Mouse (Mus musculus): ENCODE measurements around the gene Rapgef4. TPM values are rescaled to one million over a fixed set of nuclear protein-coding genes. Genes with fewer than 3 reads are reported as not detected.
"Not testable (repeated sequence)": the region's sequence is repeated elsewhere in the genome, so short reads cannot be mapped to it uniquely, and the experiment has no call there.

Rapgef4 gene
- total and polyA plus RNA-seq, 2 experiments from 2014 or later = 48.5 to 78.6 TPM

- H3K4me3 ChIP-seq (ENCODE audit: low read depth, low read length) = no peak overlapping the region
- no peak overlapping the region for H3K4me2 ChIP-seq (ENCODE audit: low read depth, low read length, poor library complexity, severe bottlenecking)
- no peak for TF ChIP-seq CTCF (IDR thresholded peaks at IDR 0.05)
- no peaks in the 10 kb centered on the region for H3K27me3 ChIP-seq (ENCODE audit: insufficient read depth, low read length)
- DNase-seq (ENCODE audit: low spot score) (no peak), ATAC-seq (ENCODE audit: low FRiP score) (no peak)
- H3K36me3 ChIP-seq (ENCODE audit: insufficient read depth, low read length) = no peaks in the 10 kb centered on the region
- H3K9me3 ChIP-seq (ENCODE audit: low read length) = no peaks in the 10 kb centered on the region
- no peak overlapping the region for H3K9ac ChIP-seq (replicated peaks; ENCODE audit: low read length, poor library complexity, severe bottlenecking)
- 71% methylated on average over 6 of the region's 6 CpGs for WGBS
- no peak overlapping the region for H3K27ac ChIP-seq (ENCODE audit: low read depth, low read length)
- no peaks in the 10 kb centered on the region for H3K4me1 ChIP-seq (ENCODE audit: insufficient read depth, low read length)
Observed at GRCm38 (mm10) chr2:72054736-72055135, 73.7 kb downstream of the Rapgef4 start.

- Histone ChIP-seq H3K4me2 (ENCODE audit: low read depth, low read length, poor library complexity, severe bottlenecking) (no peak overlapping the region), H3K9ac (replicated peaks; ENCODE audit: low read length, poor library complexity, severe bottlenecking) (no peak overlapping the region), H3K4me1 (ENCODE audit: insufficient read depth, low read length) (no peaks in the 10 kb centered on the region), H3K36me3 (ENCODE audit: insufficient read depth, low read length) (no peaks in the 10 kb centered on the region), H3K4me3 (ENCODE audit: low read depth, low read length) (no peak overlapping the region), H3K27ac (ENCODE audit: low read depth, low read length) (peak overlapping the region; percentile 32; the same call in 1 of the 2 replicates), H3K9me3 (ENCODE audit: low read length) (no peaks in the 10 kb centered on the region), H3K27me3 (ENCODE audit: insufficient read depth, low read length) (no peaks in the 10 kb centered on the region)
- TF ChIP-seq CTCF (IDR thresholded peaks at IDR 0.05) = no peak
- 70% methylated on average over 5 of the region's 5 CpGs for WGBS
- DNase-seq (ENCODE audit: low spot score) (no peak), ATAC-seq (ENCODE audit: low FRiP score) (no peak)
Observed at GRCm38 (mm10) chr2:72055476-72055875, 74.4 kb downstream of the Rapgef4 start.

DNA sequence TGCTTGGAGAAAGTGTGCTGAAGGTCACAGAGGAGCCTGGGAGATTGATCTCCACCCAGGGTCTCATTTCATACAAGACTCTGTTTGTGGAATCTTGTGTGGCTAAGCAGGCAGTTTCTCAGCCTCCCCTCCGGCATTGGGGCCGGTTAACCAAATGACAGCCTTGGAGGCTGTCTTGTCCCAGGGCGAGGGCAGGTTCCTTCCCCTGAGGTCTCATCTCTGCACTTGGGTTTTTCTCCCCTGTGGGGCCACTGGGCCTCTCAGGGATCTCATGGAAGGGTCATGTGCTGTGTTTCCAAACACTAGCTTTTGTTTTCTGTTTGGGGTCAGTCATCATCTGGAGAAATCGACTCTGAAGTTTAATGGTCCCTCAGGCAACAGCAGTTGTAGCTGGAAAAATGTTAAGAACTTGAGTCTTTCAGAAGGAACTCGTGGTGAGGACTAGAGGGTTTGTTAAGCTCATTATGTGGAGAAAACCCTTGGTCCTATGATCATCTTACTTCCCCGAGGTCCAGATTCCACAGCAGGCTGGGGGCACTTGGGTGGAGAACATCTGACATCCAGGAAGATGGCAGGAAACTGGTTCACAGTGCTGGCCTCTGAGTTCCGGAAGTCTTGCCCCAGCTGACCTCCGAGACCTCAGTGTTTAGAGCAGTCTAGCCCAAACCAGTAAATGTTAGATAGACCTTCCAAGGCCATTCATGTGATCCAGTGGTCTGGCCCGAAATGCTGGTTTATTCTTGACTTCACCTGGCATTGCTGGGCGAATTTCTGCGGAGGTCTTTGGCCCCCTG, 75.2 kb downstream of the Rapgef4 start:
- no peaks in the 10 kb centered on the region for H3K27me3 ChIP-seq (ENCODE audit: insufficient read depth, low read length)
- no peak for TF ChIP-seq CTCF (IDR thresholded peaks at IDR 0.05)
- no peak overlapping the region for H3K27ac ChIP-seq (ENCODE audit: low read depth, low read length)
- H3K9me3 ChIP-seq (ENCODE audit: low read length) = no peaks in the 10 kb centered on the region
- no peak overlapping the region for H3K9ac ChIP-seq (replicated peaks; ENCODE audit: low read length, poor library complexity, severe bottlenecking)
- DNase-seq (ENCODE audit: low spot score) (no peak), ATAC-seq (ENCODE audit: low FRiP score) (no peak)
- H3K36me3 ChIP-seq (ENCODE audit: insufficient read depth, low read length) = no peaks in the 10 kb centered on the region
- H3K4me2 ChIP-seq (ENCODE audit: low read depth, low read length, poor library complexity, severe bottlenecking) = no peak overlapping the region
- 60% methylated on average over 11 of the region's 11 CpGs for WGBS
- H3K4me1 ChIP-seq (ENCODE audit: insufficient read depth, low read length) = no peaks in the 10 kb centered on the region
- no peak overlapping the region for H3K4me3 ChIP-seq (ENCODE audit: low read depth, low read length)

DNA sequence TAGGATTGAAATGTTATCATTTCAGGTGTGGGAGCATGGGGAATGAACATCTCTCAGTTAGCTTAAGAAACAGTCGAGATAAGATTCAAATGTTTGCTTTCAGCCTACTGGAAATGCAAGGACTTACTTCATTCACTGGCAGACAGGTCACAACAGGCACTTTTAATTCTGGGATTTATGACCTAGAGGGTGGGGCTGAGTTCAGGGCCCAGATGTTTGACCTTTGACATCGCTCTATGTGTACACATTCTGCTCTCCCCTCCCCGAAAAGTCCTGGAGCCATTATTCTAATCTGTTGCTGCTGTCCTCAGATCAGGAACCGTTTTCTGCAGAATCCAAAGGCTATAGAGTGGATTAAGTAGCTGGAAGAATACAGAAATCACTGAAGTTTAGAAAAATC, 81.9 kb downstream of the Rapgef4 start:
- Histone ChIP-seq H3K27ac (ENCODE audit: low read depth, low read length) (no peak overlapping the region), H3K36me3 (ENCODE audit: insufficient read depth, low read length) (no peaks in the 10 kb centered on the region), H3K27me3 (ENCODE audit: insufficient read depth, low read length) (no peaks in the 10 kb centered on the region), H3K4me2 (ENCODE audit: low read depth, low read length, poor library complexity, severe bottlenecking) (no peak overlapping the region), H3K9ac (replicated peaks; ENCODE audit: low read length, poor library complexity, severe bottlenecking) (no peak overlapping the region), H3K9me3 (ENCODE audit: low read length) (no peaks in the 10 kb centered on the region), H3K4me1 (ENCODE audit: insufficient read depth, low read length) (no peaks in the 10 kb centered on the region), H3K4me3 (ENCODE audit: low read depth, low read length) (no peak overlapping the region)
- no peak for DNase-seq (ENCODE audit: low spot score)
- no peak for TF ChIP-seq CTCF (IDR thresholded peaks at IDR 0.05)
- 71% methylated on average over 4 of the region's 4 CpGs for WGBS
- no peak for ATAC-seq (ENCODE audit: low FRiP score)

GRCm38 (mm10) chr2:72068505-72068904, 87.5 kb downstream of the Rapgef4 start:
- 93% methylated on average over 9 of the region's 9 CpGs for WGBS
- no peak overlapping the region for H3K4me3 ChIP-seq (ENCODE audit: low read depth, low read length)
- H3K4me1 ChIP-seq (ENCODE audit: insufficient read depth, low read length) = no peaks in the 10 kb centered on the region
- H3K9ac ChIP-seq (replicated peaks; ENCODE audit: low read length, poor library complexity, severe bottlenecking) = no peak overlapping the region
- no peak for TF ChIP-seq CTCF (IDR thresholded peaks at IDR 0.05)
- DNase-seq (ENCODE audit: low spot score) = no peak
- H3K4me2 ChIP-seq (ENCODE audit: low read depth, low read length, poor library complexity, severe bottlenecking) = no peak overlapping the region
- no peak for ATAC-seq (ENCODE audit: low FRiP score)
- no peaks in the 10 kb centered on the region for H3K9me3 ChIP-seq (ENCODE audit: low read length)
- no peaks in the 10 kb centered on the region for H3K27me3 ChIP-seq (ENCODE audit: insufficient read depth, low read length)
- H3K36me3 ChIP-seq (ENCODE audit: insufficient read depth, low read length) = no peaks in the 10 kb centered on the region
- no peak overlapping the region for H3K27ac ChIP-seq (ENCODE audit: low read depth, low read length)

- no peak overlapping the region for H3K4me2 ChIP-seq (ENCODE audit: low read depth, low read length, poor library complexity, severe bottlenecking)
- H3K9ac ChIP-seq (replicated peaks; ENCODE audit: low read length, poor library complexity, severe bottlenecking) = no peak overlapping the region
- no peaks in the 10 kb centered on the region for H3K9me3 ChIP-seq (ENCODE audit: low read length)
- no peak overlapping the region for H3K4me3 ChIP-seq (ENCODE audit: low read depth, low read length)
- H3K27ac ChIP-seq (ENCODE audit: low read depth, low read length) = no peak overlapping the region
- no peaks in the 10 kb centered on the region for H3K27me3 ChIP-seq (ENCODE audit: insufficient read depth, low read length)
- TF ChIP-seq CTCF (IDR thresholded peaks at IDR 0.05) = no peak
- no peaks in the 10 kb centered on the region for H3K36me3 ChIP-seq (ENCODE audit: insufficient read depth, low read length)
- WGBS = 85% methylated on average over 8 of the region's 8 CpGs
- no peak for ATAC-seq (ENCODE audit: low FRiP score)
- no peaks in the 10 kb centered on the region for H3K4me1 ChIP-seq (ENCODE audit: insufficient read depth, low read length)
- no peak for DNase-seq (ENCODE audit: low spot score)
Observed at GRCm38 (mm10) chr2:72070086-72070485, 89.0 kb downstream of the Rapgef4 start.

DNA sequence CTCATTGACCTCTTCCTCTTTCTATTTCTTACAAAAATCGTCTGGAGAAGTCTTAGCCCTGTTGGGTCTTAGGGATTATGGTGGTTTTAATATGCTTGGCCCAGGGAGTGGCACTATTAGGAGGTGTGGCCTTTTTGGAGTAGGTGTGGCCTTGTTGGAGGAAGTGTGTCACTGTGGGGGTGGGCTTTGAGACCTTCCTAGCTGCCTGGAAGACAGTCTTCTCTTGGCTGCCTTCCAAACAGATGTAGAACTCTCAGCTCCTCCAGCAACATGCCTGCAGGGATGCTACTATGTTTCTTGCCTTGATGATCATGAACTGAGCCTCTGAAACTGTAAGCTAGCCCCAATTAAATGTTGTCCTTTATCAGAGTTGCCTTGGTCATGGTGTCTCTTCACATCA, 92.1 kb downstream of the Rapgef4 start:
- not testable (repeated sequence) for H3K9ac ChIP-seq (replicated peaks; ENCODE audit: low read length, poor library complexity, severe bottlenecking); H3K4me2 ChIP-seq (ENCODE audit: low read depth, low read length, poor library complexity, severe bottlenecking); H3K4me3 ChIP-seq (ENCODE audit: low read depth, low read length); H3K4me1 ChIP-seq (ENCODE audit: insufficient read depth, low read length); H3K9me3 ChIP-seq (ENCODE audit: low read length); H3K36me3 ChIP-seq (ENCODE audit: insufficient read depth, low read length); H3K27me3 ChIP-seq (ENCODE audit: insufficient read depth, low read length); H3K27ac ChIP-seq (ENCODE audit: low read depth, low read length); ATAC-seq (ENCODE audit: low FRiP score); DNase-seq (ENCODE audit: low spot score)
- WGBS = 31% methylated on average over 1 of the region's 1 CpGs
